Mouse (Mus musculus): ENCODE measurements around the gene Gm3543.
"Not testable (repeated sequence)": the region's sequence is repeated elsewhere in the genome, so short reads cannot be mapped to it uniquely, and the experiment has no call there.

DNA sequence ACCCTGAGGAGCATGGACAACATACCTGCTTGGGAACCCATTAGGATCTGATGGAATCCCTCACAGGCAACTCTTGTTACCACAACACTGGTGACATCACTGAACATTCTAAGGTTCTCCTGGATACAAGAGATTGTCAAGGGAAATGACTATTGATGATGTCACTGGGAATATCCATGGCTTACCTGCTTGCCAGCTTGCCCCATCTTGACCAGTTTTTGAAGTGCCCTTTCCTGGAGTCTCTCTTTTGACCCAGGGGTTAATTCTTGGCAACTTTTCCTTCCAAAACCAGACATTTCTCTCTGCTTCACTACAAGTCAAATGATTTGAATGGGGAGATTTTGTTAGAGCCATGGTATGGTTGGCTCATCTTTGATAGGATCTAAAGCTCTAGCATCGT is at the start of gene Gm3543:
- TF ChIP-seq CTCF, EP300 (IDR thresholded peaks at IDR 0.05): not testable (repeated sequence)

Data from lung, postnatal 0 days (tissue).